Mouse (Mus musculus) hindbrain, embryonic 11.5 days (tissue): ENCODE results near the gene Vamp1. TPM values are rescaled to one million over a fixed set of nuclear protein-coding genes. Genes with fewer than 3 reads are reported as not detected.

ENCODE experiments used
- ATAC-seq: fragments of 200-750 bp; cut with Nextera tagmentation; 2 replicates; pipeline ENCODE4 v1.8.0; 2017; ENCODE audit warnings: mild to moderate bottlenecking, moderate TSS enrichment, moderate library complexity; ENCODE audit not compliant: low FRiP score
- DNase-seq: peaks from one replicate; pipeline ENCODE4 v3.0.0-alpha.2; 2015; ENCODE audit warnings: low spot score
- H3K27ac ChIP-seq: fragments of 300-500 bp; sonication (generic); 2 replicates; pipeline ENCODE4 v1.5.1; 2014; ENCODE audit warnings: mild to moderate bottlenecking, low read depth, low read length
- H3K27me3 ChIP-seq: fragments of 300-500 bp; sonication (generic); 2 replicates; pipeline ENCODE4 v1.6.1; 2014; ENCODE audit warnings: mild to moderate bottlenecking, low read length, moderate library complexity, mixed read lengths; ENCODE audit not compliant: control insufficient read depth, insufficient read depth
- H3K36me3 ChIP-seq: fragments of 300-500 bp; sonication (generic); 2 replicates; pipeline ENCODE4 v1.6.1; 2014; ENCODE audit warnings: mild to moderate bottlenecking, low read length, moderate library complexity, mixed read lengths; ENCODE audit not compliant: control insufficient read depth, insufficient read depth
- H3K4me1 ChIP-seq: fragments of 300-500 bp; sonication (generic); replicated peaks from 2 replicates; pipeline ENCODE4 v1.6.1; 2014; ENCODE audit warnings: low read length, mixed read lengths; ENCODE audit not compliant: control insufficient read depth, insufficient read depth
- H3K4me2 ChIP-seq: fragments of 300-500 bp; sonication (generic); replicated peaks from 2 replicates; pipeline ENCODE4 v1.6.1; 2014; ENCODE audit warnings: mild to moderate bottlenecking, low read depth, low read length
- H3K4me3 ChIP-seq: fragments of 300-500 bp; sonication (generic); 2 replicates; pipeline ENCODE4 v1.5.1; 2014; ENCODE audit warnings: low read depth, low read length
- H3K9ac ChIP-seq: fragments of 300-500 bp; sonication (generic); 2 replicates; pipeline ENCODE4 v1.6.1; 2014; ENCODE audit warnings: low read depth, low read length
- H3K9me3 ChIP-seq: fragments of 300-500 bp; sonication (generic); 2 replicates; pipeline ENCODE4 v1.6.1; 2016; ENCODE audit warnings: low read length; ENCODE audit not compliant: control insufficient read depth
- WGBS: fragments of 180-500 bp; shearing (Covaris S2); extraction: QIAGEN DNeasy Blood & Tissue Kit; methylation state at CpG from one replicate; pipeline ENCODE4 v1.1.7; 2014; 5-methylcytosine and 5-hydroxymethylcytosine counted together
- polyA plus RNA-seq: library from polyadenylated mRNA; unstranded; fragments of >200 nt; fragmentation: Nextera tagmentation; extraction: Ambion mirVana; gene quantifications from 2 replicates; pipeline ENCODE4 v1.2.1, GENCODE M21; 2014

The Vamp1 gene
- polyA plus RNA-seq, 1 experiment from 2014 or later = 2.3 TPM

GRCm38 (mm10) chr6:125232516-125232915, 17.2 kb downstream of the Vamp1 start:
- no peak overlapping the region for H3K4me2 ChIP-seq
- 83% methylated on average over 6 of the region's 6 CpGs for WGBS
- no peak for ATAC-seq

GRCm38 (mm10) chr6:125233816-125234519, 18.6 kb downstream of the Vamp1 start:
- H3K4me1 ChIP-seq = peaks cover 3% of the 10 kb centered on the region; the same call in 1 of the 2 replicates
- no peak overlapping the region for H3K4me3 ChIP-seq
- H3K27me3 ChIP-seq = no peaks in the 10 kb centered on the region
- DNase-seq (no peak), ATAC-seq (no peak)
- H3K27ac ChIP-seq = no peak overlapping the region
- H3K9ac ChIP-seq = no peak overlapping the region
- no peaks in the 10 kb centered on the region for H3K9me3 ChIP-seq
- no peaks in the 10 kb centered on the region for H3K36me3 ChIP-seq
- H3K4me2 ChIP-seq = no peak overlapping the region
- WGBS = 76% methylated on average over 7 of the region's 7 CpGs

More at GRCm38 (mm10) chr6:125232516-125232915, 17.2 kb downstream of the Vamp1 start:
- peaks cover 3% of the 10 kb centered on the region; the same call in 1 of the 2 replicates for H3K4me1 ChIP-seq
- no peak overlapping the region for H3K4me3 ChIP-seq
- H3K27ac ChIP-seq = no peak overlapping the region
- no peak for DNase-seq
- H3K9me3 ChIP-seq = no peaks in the 10 kb centered on the region
- no peaks in the 10 kb centered on the region for H3K36me3 ChIP-seq
- H3K27me3 ChIP-seq = no peaks in the 10 kb centered on the region
- no peak overlapping the region for H3K9ac ChIP-seq

GRCm38 (mm10) chr6:125234520-125234828, 19.1 kb downstream of the Vamp1 start:
- Histone ChIP-seq H3K9me3 (no peaks in the 10 kb centered on the region), H3K27me3 (no peaks in the 10 kb centered on the region), H3K4me3 (no peak overlapping the region), H3K4me2 (no peak overlapping the region), H3K9ac (no peak overlapping the region), H3K36me3 (no peaks in the 10 kb centered on the region), H3K27ac (no peak overlapping the region), H3K4me1 (peaks cover 3% of the 10 kb centered on the region; the same call in 1 of the 2 replicates)
- WGBS = 83% methylated on average over 5 of the region's 5 CpGs
- ATAC-seq (no peak), DNase-seq (no peak)

- no peak overlapping the region for H3K4me2 ChIP-seq
- WGBS = 56% methylated on average over 6 of the region's 6 CpGs
- no peak overlapping the region for H3K9ac ChIP-seq
- H3K27me3 ChIP-seq = no peaks in the 10 kb centered on the region
- no peak overlapping the region for H3K4me3 ChIP-seq
- no peak for DNase-seq
- no peak overlapping the region for H3K27ac ChIP-seq
- no peaks in the 10 kb centered on the region for H3K36me3 ChIP-seq
- H3K9me3 ChIP-seq = no peaks in the 10 kb centered on the region
- ATAC-seq = no peak
- peaks cover 3% of the 10 kb centered on the region; the same call in 1 of the 2 replicates for H3K4me1 ChIP-seq
Observed at GRCm38 (mm10) chr6:125236341-125236740, 21.0 kb downstream of the Vamp1 start.

GRCm38 (mm10) chr6:125236782-125237181, 21.4 kb downstream of the Vamp1 start, which contains the start of gene Cd27:
TSS of gene Cd27 (minus strand) at chr6:125237010.
- WGBS = 23% methylated on average over 6 of the region's 6 CpGs
- Histone ChIP-seq H3K4me2 (no peak within 1 kb of the TSS), H3K36me3 (no peaks in the 10 kb centered on the region), H3K4me1 (peaks cover under 1% of the 10 kb centered on the region; the same call in 1 of the 2 replicates), H3K9ac (no peak within 1 kb of the TSS), H3K27me3 (no peaks in the 10 kb centered on the region), H3K27ac (no peak within 1 kb of the TSS), H3K9me3 (no peaks in the 10 kb centered on the region), H3K4me3 (no peak within 1 kb of the TSS)
- DNase-seq = no peak
- no peak for ATAC-seq

- H3K36me3 ChIP-seq = no peaks in the 10 kb centered on the region
- 84% methylated on average over 4 of the region's 4 CpGs for WGBS
- H3K9ac ChIP-seq = no peak overlapping the region
- no peaks in the 10 kb centered on the region for H3K9me3 ChIP-seq
- no peak overlapping the region for H3K4me3 ChIP-seq
- ATAC-seq (no peak), DNase-seq (no peak)
- H3K4me1 ChIP-seq = no peaks in the 10 kb centered on the region
- no peaks in the 10 kb centered on the region for H3K27me3 ChIP-seq
- no peak overlapping the region for H3K27ac ChIP-seq
- H3K4me2 ChIP-seq = no peak overlapping the region
Observed at GRCm38 (mm10) chr6:125237421-125237820, 22.1 kb downstream of the Vamp1 start.

- Histone ChIP-seq H3K4me3 (no peak overlapping the region), H3K4me1 (no peaks in the 10 kb centered on the region), H3K36me3 (no peaks in the 10 kb centered on the region), H3K9me3 (no peaks in the 10 kb centered on the region), H3K27ac (no peak overlapping the region), H3K4me2 (no peak overlapping the region), H3K9ac (no peak overlapping the region), H3K27me3 (no peaks in the 10 kb centered on the region)
- DNase-seq (no peak), ATAC-seq (no peak)
- WGBS = 88% methylated on average over 6 of the region's 6 CpGs
Observed at GRCm38 (mm10) chr6:125238396-125238795, 23.0 kb downstream of the Vamp1 start.

- Histone ChIP-seq H3K4me3 (no peak overlapping the region), H3K9ac (no peak overlapping the region), H3K4me1 (no peaks in the 10 kb centered on the region), H3K27ac (no peak overlapping the region), H3K27me3 (no peaks in the 10 kb centered on the region), H3K9me3 (no peaks in the 10 kb centered on the region), H3K36me3 (no peaks in the 10 kb centered on the region), H3K4me2 (no peak overlapping the region)
- WGBS = 92% methylated on average over 5 of the region's 5 CpGs
- ATAC-seq (no peak), DNase-seq (no peak)
Observed at GRCm38 (mm10) chr6:125239547-125239946, 24.2 kb downstream of the Vamp1 start.

GRCm38 (mm10) chr6:125240617-125241016, 25.3 kb downstream of the Vamp1 start:
- Histone ChIP-seq H3K9me3 (no peaks in the 10 kb centered on the region), H3K4me2 (no peak overlapping the region), H3K36me3 (no peaks in the 10 kb centered on the region), H3K27me3 (no peaks in the 10 kb centered on the region), H3K4me1 (no peaks in the 10 kb centered on the region), H3K4me3 (no peak overlapping the region), H3K27ac (no peak overlapping the region), H3K9ac (no peak overlapping the region)
- DNase-seq (no peak), ATAC-seq (no peak)
- 87% methylated on average over 5 of the region's 5 CpGs for WGBS
